Mouse (Mus musculus): Measurements from ENCODE around the gene 2010109A12Rik. TPM values are rescaled to one million over a fixed set of nuclear protein-coding genes. Genes with fewer than 3 reads are reported as not detected.

2010109A12Rik gene
- polyA plus RNA-seq, 1 experiment, result 0.23 TPM

GRCm38 (mm10) chr5:93178616-93179015 lies 27.7 kb upstream of the 2010109A12Rik start:
- TF ChIP-seq POLR2A (IDR thresholded peaks at IDR 0.05; ENCODE audit: low read depth, low read length) (no peak), CTCF (conservative IDR thresholded peaks at IDR 0.05; ENCODE audit: insufficient read depth, insufficient read length, low read depth, low read length) (no peak)
- H3K27me3 ChIP-seq (replicated peaks; ENCODE audit: control insufficient read depth, insufficient read depth, low read length), result no peaks in the 10 kb centered on the region
- 76% methylated on average over 6 of the region's 6 CpGs for WGBS
- H3K4me1 ChIP-seq (ENCODE audit: control insufficient read depth, insufficient read depth, low read length), result no peaks in the 10 kb centered on the region
- no peak overlapping the region for H3K27ac ChIP-seq (ENCODE audit: insufficient read depth, low read depth, low read length)
- DNase-seq, result no peak
- H3K36me3 ChIP-seq (ENCODE audit: control insufficient read depth, insufficient read depth, low read length), result peaks cover 3% of the 10 kb centered on the region; the same call in 1 of the 2 replicates
- no peak overlapping the region for H3K4me3 ChIP-seq (ENCODE audit: insufficient read depth, low read depth, low read length)

- peak; percentile 43 for DNase-seq
- TF ChIP-seq POLR2A (IDR thresholded peaks at IDR 0.05; ENCODE audit: low read depth, low read length) (no peak), CTCF (conservative IDR thresholded peaks at IDR 0.05; ENCODE audit: insufficient read depth, insufficient read length, low read depth, low read length) (0 out of 2 replicates have a peak, but pooled peaks have one; percentile 3)
- Histone ChIP-seq H3K36me3 (ENCODE audit: control insufficient read depth, insufficient read depth, low read length) (peaks cover 2% of the 10 kb centered on the region; the same call in 1 of the 2 replicates), H3K4me3 (ENCODE audit: insufficient read depth, low read depth, low read length) (no peak overlapping the region), H3K27me3 (replicated peaks; ENCODE audit: control insufficient read depth, insufficient read depth, low read length) (no peaks in the 10 kb centered on the region), H3K4me1 (ENCODE audit: control insufficient read depth, insufficient read depth, low read length) (no peaks in the 10 kb centered on the region), H3K27ac (ENCODE audit: insufficient read depth, low read depth, low read length) (no peak overlapping the region)
- WGBS, result 26% methylated on average over 2 of the region's 2 CpGs
Measured at GRCm38 (mm10) chr5:93180252-93180651, 26.1 kb upstream of the 2010109A12Rik start.

DNA sequence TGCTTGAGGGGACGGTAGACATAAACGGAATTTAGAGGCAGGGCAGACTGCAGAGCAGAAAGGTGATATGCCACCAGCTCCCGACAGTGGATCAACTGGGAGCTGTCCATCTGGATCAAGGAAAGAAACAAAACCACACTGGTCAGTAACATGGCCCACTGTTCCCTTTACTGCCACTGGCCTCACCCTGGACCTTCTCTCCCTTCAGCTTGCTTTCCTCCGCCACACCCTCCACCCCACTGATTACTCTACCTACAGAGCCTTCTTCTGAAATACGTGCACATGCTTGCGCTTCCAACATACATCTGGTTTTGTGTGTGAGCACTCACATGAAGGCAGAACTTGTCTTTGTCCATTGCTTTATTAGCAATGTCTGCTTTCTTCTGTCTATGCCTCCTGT lies 23.0 kb upstream of the 2010109A12Rik start:
- H3K27me3 ChIP-seq (replicated peaks; ENCODE audit: control insufficient read depth, insufficient read depth, low read length), result no peaks in the 10 kb centered on the region
- no peak overlapping the region for H3K4me3 ChIP-seq (ENCODE audit: insufficient read depth, low read depth, low read length)
- peaks cover 5% of the 10 kb centered on the region; the same call in 1 of the 2 replicates for H3K36me3 ChIP-seq (ENCODE audit: control insufficient read depth, insufficient read depth, low read length)
- H3K4me1 ChIP-seq (ENCODE audit: control insufficient read depth, insufficient read depth, low read length), result no peaks in the 10 kb centered on the region
- WGBS, result 75% methylated on average over 6 of the region's 6 CpGs
- H3K27ac ChIP-seq (ENCODE audit: insufficient read depth, low read depth, low read length), result no peak overlapping the region
- no peak for DNase-seq
- no peak for TF ChIP-seq POLR2A (IDR thresholded peaks at IDR 0.05; ENCODE audit: low read depth, low read length)
- TF ChIP-seq CTCF (conservative IDR thresholded peaks at IDR 0.05; ENCODE audit: insufficient read depth, insufficient read length, low read depth, low read length), result no peak

DNA sequence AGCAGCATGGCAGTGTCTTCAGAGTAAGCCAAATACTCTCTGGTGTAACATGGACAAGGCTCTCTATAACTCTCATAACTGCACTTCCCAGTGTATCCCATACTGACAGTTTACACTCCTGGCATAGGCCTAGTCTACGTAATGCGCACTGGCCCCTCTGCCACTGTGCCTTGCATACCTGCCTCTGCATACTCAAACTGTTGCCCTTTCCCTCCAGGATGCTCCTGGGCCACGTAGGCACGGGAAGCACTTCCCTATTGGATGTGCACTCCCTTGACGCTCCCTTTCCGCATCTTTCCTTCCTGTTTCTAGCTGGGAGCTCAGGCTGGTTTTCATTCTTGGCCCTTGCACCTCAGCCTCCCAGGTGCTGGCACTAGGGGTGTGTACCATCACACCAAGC lies 21.8 kb upstream of the 2010109A12Rik start:
- TF ChIP-seq CTCF (conservative IDR thresholded peaks at IDR 0.05; ENCODE audit: insufficient read depth, insufficient read length, low read depth, low read length), result no peak
- TF ChIP-seq POLR2A (IDR thresholded peaks at IDR 0.05; ENCODE audit: low read depth, low read length), result no peak

DNA sequence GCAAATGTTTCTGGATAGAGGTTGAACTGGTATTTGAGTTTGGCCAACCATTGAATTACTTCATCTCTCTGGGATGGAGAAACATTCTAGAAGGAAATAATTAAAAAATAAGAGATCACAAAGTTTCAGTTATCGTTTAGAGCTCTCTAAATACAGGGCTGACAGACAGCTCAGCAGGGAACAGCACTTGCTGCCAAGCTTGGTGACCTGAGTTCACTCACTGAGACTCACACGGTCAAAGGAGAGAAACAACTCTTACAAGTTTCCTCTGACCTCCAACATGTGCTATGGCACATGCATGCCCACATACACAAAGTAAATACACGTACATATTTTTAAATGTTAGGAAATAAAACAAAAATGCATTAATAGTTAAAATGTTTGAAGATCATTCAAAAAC lies 16.7 kb upstream of the 2010109A12Rik start:
- DNase-seq, result no peak
- Histone ChIP-seq H3K4me3 (ENCODE audit: insufficient read depth, low read depth, low read length) (no peak overlapping the region), H3K4me1 (ENCODE audit: control insufficient read depth, insufficient read depth, low read length) (no peaks in the 10 kb centered on the region), H3K27me3 (replicated peaks; ENCODE audit: control insufficient read depth, insufficient read depth, low read length) (no peaks in the 10 kb centered on the region), H3K27ac (ENCODE audit: insufficient read depth, low read depth, low read length) (no peak overlapping the region), H3K36me3 (ENCODE audit: control insufficient read depth, insufficient read depth, low read length) (peaks cover 6% of the 10 kb centered on the region)
- 27% methylated on average over 3 of the region's 3 CpGs for WGBS
- TF ChIP-seq POLR2A (IDR thresholded peaks at IDR 0.05; ENCODE audit: low read depth, low read length), result no peak

More for the DNA sequence above, 21.8 kb upstream of the 2010109A12Rik start:
- DNase-seq, result no peak
- Histone ChIP-seq H3K27me3 (replicated peaks; ENCODE audit: control insufficient read depth, insufficient read depth, low read length) (no peaks in the 10 kb centered on the region), H3K4me3 (ENCODE audit: insufficient read depth, low read depth, low read length) (no peak overlapping the region), H3K4me1 (ENCODE audit: control insufficient read depth, insufficient read depth, low read length) (no peaks in the 10 kb centered on the region), H3K36me3 (ENCODE audit: control insufficient read depth, insufficient read depth, low read length) (peaks cover 8% of the 10 kb centered on the region), H3K27ac (ENCODE audit: insufficient read depth, low read depth, low read length) (no peak overlapping the region)
- WGBS, result 82% methylated on average over 6 of the region's 6 CpGs

DNA sequence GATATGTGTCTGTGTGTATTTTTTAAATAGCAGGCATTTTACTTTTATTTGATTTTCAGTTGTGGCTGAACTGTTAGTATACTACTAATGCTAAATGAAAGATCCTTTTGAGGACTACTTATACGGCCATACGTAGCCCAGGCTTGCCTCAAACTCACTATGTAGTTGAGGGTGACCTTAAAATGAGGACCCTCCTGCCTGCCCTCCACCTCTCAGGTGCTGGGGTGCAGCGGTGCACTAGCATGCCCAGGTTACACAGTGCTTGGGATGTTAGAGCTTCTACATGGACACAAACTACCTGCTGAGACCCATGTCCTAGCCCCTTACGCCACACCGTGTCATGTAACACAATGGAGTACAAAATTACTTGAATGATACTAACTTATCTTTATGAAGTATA lies 15.9 kb upstream of the 2010109A12Rik start:
- H3K4me1 ChIP-seq (ENCODE audit: control insufficient read depth, insufficient read depth, low read length), result no peaks in the 10 kb centered on the region
- no peak for DNase-seq
- 93% methylated on average over 5 of the region's 5 CpGs for WGBS
- H3K27me3 ChIP-seq (replicated peaks; ENCODE audit: control insufficient read depth, insufficient read depth, low read length), result no peaks in the 10 kb centered on the region
- no peak overlapping the region for H3K27ac ChIP-seq (ENCODE audit: insufficient read depth, low read depth, low read length)
- H3K36me3 ChIP-seq (ENCODE audit: control insufficient read depth, insufficient read depth, low read length), result peaks cover 6% of the 10 kb centered on the region
- TF ChIP-seq POLR2A (IDR thresholded peaks at IDR 0.05; ENCODE audit: low read depth, low read length) (no peak), CTCF (conservative IDR thresholded peaks at IDR 0.05; ENCODE audit: insufficient read depth, insufficient read length, low read depth, low read length) (no peak)
- H3K4me3 ChIP-seq (ENCODE audit: insufficient read depth, low read depth, low read length), result no peak overlapping the region

- no peak for DNase-seq
- no peak for TF ChIP-seq CTCF (conservative IDR thresholded peaks at IDR 0.05; ENCODE audit: insufficient read depth, insufficient read length, low read depth, low read length)
- 55% methylated on average over 3 of the region's 3 CpGs for WGBS
Measured at GRCm38 (mm10) chr5:93198232-93198631, 8.1 kb upstream of the 2010109A12Rik start.

More at GRCm38 (mm10) chr5:93198232-93198631, 8.1 kb upstream of the 2010109A12Rik start:
- H3K27ac ChIP-seq (ENCODE audit: insufficient read depth, low read depth, low read length), result 0 out of 2 replicates have a peak overlapping the region, but pooled peaks have one; percentile 38
- no peaks in the 10 kb centered on the region for H3K27me3 ChIP-seq (replicated peaks; ENCODE audit: control insufficient read depth, insufficient read depth, low read length)
- peaks cover 5% of the 10 kb centered on the region for H3K36me3 ChIP-seq (ENCODE audit: control insufficient read depth, insufficient read depth, low read length)
- H3K4me3 ChIP-seq (ENCODE audit: insufficient read depth, low read depth, low read length), result no peak overlapping the region
- H3K4me1 ChIP-seq (ENCODE audit: control insufficient read depth, insufficient read depth, low read length), result peaks cover 6% of the 10 kb centered on the region; the same call in 1 of the 2 replicates

All from kidney, adult 2 months (tissue).